Mouse (Mus musculus): Measurements from ENCODE around the gene Rnft1.

DNA sequence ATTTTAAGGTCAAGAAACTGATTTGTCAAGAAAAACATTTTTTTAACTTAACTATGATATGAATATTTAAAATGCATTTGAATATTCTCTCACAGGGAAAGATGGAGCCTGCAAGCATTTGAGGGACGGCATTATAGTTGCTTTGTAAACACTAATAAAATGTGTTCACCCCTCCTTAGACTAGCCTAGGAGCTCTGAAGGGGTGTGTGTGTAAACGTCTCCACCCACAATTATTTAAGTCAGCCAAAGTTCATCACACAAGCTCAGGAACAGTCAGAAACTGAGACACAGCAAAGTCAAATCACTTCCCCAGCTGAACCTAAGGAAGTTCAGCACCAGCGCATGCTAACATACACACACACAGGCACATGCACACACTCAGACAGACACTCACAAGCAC is 10.9 kb upstream of the Rnft1 start:
- TF ChIP-seq CTCF (IDR thresholded peaks at IDR 0.05) (no peak), POLR2A (IDR thresholded peaks at IDR 0.05; ENCODE audit: insufficient read depth, low read depth, low read length) (no peak), EP300 (IDR thresholded peaks at IDR 0.05; ENCODE audit: insufficient read depth, low read depth, low read length) (no peak)

Data from heart, adult 2 months (tissue).